Mouse (Mus musculus): ENCODE results near the gene Zeb2.

Gene Zeb2

DNA sequence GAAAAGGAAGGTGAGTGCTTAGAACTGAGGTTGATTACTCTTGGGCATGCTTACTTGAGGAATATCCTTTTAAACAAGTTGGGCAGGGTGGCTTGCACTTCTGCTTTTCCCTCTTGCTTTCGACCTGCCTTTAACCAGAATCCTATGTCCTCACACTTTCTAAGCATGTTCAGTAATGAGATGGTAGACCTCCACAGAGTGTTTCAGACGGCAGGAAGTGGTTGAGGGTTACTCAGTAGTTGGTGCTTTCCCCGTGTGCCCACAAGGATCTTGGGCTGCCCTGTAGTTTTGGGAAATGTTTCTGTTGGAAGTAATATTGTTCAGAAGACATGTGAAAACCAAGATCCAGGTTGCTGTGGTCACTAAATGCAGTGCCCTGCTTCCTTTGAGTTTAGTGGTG lies 135.5 kb downstream of the Zeb2 start:
- DNase-seq (ENCODE audit: low spot score), result no peak

DNA sequence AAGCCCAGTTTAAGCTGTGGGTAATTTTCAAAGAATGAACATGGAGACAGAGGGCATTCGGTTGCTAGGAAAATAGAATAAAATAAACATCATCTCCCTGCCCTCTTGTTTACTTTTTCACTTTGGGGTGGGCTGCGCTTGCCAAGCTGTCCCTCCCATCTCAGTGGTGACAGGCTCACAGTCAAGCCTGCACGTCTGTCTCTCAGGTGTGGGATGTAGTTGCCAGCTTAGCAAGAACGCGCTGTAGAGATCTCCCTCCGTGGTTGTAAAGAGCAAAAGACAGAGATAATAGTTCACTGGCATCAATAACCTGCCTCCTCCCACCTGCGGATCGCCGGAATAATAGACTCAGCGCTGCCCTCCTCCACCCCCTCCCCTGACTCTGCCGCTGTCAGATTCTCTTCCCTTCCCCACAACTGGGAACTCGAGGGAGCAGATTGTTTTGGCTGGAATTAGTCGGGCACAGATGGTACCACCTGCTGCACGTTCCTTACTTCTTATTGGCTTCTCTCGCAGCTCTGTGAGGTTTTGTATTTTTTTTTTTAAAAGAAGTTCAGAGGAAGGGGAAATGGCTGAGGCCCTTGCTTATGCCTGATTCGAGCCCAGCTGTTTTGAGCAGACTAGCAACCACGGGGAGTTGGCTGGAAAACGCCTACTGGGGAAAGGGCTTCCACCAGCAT lies 138.0 kb downstream of the Zeb2 start:
- DNase-seq (ENCODE audit: low spot score), result no peak

DNA sequence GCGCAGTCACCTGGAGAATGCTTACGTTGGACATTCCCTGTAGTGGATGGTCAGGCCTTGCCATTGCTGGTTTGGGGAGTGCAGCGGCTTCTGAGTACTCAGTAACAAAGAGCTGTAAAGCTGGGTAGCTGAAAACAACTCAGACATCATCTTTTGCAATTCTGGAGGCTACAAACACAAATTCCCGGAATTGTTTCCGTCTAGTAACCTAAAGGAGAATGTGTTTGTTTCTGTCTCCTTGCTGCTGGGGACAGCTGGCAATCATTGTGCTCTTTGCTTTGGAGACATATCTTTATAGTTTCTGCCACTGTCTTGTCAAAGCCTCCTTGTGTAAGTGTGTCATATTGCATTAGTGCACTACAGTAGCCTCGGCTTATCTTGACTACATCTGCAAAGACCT lies 139.2 kb downstream of the Zeb2 start:
- DNase-seq (ENCODE audit: low spot score), result no peak

DNA sequence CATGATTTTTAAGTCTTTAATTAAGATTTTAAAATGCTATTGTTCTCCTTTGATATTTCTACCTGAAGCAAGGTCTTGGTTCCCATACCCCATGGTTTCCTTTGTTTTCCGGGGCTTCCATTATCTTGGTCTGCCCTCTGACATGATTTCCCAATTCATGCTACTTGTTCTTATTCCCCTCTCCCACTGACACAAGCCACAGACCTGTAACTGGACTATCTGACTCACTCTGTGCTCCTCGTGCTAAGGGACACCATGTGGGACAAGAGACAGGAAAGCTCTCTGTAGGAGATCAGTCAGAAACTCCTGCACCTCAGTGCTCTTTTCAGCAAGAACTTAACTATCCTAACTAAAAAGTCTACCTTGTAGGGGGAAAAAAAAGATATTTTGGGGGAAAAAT lies 139.6 kb downstream of the Zeb2 start:
- DNase-seq (ENCODE audit: low spot score), result no peak

DNA sequence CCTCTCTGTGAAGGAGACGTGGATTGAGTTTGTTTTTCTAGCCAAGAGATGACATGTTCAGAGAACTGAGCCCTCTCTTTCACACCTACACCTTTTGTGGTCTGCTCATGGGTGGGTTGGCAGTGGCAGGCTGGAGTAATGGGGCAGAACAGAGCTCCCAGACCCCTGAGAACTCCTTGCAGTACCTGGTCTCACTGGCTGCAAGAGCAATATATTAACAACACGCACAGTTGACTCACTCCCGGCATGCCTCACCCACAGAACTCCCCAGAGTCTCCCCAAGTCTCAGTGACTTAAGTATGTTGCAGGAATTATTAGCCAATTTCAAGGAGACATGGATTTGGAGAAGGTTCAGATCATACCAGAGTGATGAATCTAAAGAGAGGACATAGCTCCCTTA lies 140.1 kb downstream of the Zeb2 start:
- DNase-seq (ENCODE audit: low spot score), result no peak

DNA sequence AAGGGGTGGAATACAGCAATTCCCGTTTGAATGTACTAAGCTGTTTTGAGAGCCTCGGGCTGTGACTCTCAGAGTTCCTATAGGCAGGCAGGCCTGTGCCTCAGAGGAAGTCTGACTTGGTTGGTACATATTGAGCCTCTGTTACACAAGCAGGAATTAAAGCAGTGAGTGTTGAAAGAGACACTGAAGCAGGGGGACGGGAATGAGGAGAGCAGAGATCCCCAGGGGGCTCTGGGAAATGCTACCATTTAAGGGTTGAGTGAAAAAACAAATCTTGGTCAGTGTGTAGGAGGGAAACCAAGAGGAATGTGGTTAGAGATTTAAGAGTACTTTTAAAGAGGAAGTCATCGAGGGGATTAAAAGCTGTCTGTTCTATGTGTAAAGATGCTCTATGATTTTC lies 140.7 kb downstream of the Zeb2 start:
- DNase-seq (ENCODE audit: low spot score), result no peak

DNA sequence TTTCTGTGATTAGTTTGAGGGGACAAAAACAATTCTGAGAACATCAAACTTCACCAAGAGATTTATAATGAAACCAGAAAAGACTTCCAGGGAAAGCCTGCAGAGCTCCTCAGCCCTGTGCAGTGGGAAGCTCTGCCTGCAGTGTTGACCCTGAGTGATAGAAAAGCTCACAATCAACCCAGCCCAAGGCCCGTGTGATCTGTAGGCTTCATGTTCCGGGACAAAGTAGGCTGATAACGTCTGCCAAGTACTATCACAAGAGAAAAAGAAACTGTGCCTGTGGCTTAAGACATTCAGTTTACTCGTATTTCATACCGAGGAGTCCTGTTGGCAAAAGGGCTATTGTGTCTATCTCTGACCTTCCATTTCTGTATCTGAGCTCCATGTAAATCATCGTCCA lies 143.4 kb downstream of the Zeb2 start:
- DNase-seq (ENCODE audit: low spot score), result no peak

DNA sequence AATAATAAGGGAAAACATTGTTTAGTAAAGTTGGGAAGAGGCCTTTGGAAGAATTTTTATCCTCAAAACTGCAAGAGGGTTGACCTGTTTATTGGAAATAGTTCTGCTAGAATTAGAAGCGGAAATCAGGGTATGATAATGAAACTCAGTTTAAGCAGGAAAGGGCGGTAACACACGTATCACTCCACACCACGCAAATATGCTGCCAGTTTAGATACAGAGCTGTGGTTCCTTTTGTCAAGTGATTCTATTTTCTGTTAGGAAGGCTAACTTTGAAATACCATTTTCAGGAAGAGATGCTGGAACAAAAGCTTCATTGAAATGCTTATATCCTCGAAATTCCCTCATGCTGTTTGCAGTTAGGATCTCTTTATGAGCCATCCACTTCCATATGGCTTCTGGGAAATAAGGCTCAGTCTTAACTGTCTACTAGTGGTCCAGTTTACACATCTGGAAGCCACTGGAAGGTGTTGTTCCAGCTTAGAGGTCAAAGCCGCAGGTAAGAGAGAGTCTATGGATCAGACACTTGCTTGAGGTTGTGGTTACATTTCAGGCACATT lies 147.0 kb downstream of the Zeb2 start:
- DNase-seq (ENCODE audit: low spot score), result no peak

DNA sequence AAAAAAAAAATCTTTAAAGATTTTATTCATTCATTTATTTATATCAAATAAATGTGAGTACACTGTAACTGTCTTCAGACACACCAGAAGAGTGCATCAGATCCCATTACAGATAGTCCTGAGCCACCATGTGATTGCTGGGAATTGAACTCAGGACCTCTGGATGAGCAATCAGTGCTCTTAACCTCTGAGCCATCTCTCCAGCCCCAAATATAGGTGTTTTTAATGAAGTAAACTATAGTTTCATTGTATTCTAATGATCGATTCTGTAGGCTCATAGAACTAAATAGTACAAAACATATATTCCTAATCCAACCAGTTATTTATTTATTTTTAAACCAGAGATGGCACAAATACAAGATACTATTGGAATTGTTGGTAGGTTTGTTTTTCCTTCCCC lies 147.6 kb downstream of the Zeb2 start:
- DNase-seq (ENCODE audit: low spot score), result no peak

DNA sequence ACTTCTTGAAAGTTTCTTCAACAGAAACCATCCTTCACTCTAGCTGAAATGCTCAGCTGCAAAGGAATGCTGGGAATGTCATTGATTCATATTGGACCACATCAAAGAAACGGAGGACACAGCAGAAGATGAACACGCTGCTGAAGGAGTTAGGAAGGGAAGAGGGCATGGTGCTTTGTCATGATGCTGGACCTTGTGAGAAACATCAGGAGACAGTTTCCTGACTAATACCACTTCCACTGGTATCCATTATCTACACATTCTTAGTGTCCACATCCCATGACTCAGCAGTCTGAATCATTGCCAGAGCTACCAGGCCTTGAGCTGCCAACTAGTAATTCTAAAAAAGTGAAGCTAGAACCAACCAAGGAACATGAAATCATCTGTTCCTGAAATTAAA lies 148.0 kb downstream of the Zeb2 start:
- no peak for DNase-seq (ENCODE audit: low spot score)

DNA sequence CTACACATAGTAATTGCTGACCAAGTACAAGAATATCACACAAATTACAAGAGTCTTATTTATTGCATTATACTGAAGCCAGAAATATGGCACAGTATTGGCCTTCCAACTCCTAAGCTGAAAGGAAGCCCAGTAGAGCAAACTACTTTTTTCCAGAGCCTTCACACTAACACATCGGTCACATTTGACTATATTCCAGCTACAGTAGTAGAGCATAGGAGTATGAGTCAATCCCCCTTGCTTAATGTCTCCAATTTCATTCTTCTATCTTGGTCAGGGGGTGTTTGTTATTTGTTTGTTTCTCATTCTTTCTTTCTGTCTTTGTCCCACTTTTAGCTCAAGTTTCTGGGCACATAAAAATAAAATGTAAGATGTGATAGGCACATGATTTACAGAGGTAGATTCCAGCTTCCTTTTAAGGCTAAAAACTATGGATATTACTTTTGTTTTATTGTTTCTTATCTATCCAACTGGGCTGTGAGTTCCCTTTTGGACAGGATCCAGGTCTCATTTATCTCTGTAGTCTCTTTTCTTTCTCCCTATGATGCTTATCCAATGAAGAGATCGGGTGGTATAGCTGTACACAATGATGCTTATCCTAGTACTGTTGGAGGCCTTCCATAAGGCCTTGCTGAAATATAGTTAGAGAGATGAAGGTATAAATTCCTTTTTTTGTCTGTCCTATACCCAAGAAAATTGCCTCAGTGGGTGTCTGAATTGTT lies 151.2 kb downstream of the Zeb2 start:
- no peak for DNase-seq (ENCODE audit: low spot score)

DNA sequence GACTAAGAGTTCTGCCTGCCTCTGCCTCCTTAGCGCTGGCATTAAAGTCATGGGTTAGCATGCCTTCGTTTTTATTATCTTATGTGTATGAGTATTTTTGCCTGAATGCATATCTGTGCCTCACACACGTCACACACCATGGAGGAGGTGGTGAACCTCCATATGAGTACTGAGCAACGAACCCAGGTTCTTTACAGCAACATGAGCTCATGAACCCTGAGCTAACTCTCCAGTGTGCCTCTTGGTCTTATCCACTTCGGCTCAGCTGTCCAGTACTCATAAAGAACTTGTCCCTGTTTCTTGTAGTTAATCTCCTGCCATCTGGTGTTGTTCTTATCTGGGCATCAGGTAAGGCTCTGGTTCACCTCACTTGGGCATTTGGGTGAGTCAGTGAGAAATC lies 154.6 kb downstream of the Zeb2 start:
- DNase-seq (ENCODE audit: low spot score), result no peak

DNA sequence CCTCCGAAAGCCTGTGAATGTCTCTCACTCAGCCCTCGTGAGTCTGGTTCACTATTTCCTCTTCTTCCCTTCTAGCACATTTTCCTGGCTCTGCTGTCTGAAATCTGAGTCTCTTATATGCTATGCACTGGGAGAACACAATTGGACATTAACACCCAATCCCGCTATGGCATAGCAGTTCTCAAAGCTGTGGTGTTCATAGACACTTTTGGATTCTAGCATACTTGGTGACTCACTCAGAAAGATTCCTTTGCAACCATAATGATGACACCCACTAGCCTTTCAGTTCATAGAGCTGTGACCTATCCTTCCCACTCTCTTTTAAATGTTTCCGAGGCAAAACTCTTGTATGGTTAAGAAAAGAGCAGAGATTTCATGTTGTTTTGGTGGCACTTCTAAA lies 156.0 kb downstream of the Zeb2 start:
- no peak for DNase-seq (ENCODE audit: low spot score)

DNA sequence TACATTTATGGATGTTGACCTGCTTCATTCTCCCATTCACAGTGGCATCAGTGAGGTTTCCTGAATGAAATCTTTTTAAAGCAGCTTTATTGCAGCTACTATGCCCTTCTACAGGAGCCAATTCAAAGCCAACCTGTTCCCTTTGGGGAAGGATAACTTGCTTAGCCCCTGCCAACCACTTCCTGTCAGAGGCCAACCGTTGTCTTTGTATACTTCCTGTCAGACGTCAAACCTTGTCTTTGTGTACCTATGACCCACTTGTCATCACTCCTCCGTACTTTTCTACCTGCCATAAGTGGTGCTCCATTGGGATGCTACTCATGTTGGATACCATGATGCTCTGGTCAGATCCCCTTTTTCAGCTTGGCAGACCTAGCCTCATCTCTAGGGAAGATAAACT lies 156.6 kb downstream of the Zeb2 start:
- no peak for DNase-seq (ENCODE audit: low spot score)

DNA sequence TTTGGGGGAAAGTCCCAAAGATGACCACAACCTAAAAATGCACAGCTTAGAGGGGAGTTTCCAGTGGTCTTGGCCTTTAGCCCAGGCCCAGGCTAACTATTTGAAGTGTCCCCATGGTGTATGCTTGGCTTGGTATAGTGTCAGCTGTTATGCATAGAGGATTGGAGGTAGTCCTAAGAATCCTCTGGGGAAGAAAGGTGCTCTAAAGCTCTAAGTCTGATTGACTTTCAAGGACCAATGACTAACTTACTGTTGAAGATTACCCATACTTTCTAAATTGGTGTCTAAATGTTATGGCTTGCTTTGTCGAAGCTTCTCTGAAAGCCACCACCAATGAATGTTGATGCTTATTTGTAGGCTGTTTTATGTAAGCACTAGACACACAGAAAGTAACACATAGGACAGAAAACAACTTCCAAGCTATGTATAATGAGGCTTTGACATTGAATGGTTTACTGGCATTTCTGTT lies 159.8 kb downstream of the Zeb2 start:
- DNase-seq (ENCODE audit: low spot score), result no peak

DNA sequence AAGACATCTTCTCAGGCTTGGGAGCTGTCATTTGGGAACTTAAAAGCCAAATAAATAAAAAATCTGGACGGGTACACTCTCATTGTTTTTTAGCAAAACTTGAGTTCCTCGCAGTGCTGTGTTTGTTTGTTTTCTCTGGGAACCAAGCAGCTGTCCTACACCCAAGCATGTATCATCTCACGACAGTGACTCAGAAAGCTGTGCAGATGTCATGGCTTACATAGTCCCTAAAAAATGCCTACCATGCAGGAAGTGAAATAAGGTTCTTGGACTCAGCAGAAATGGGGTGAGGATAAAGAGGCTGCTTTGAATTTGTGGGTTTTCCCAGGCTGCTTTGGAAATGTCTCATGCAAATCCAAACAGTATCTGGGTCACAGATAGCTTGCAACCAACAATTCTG lies 161.0 kb downstream of the Zeb2 start:
- DNase-seq (ENCODE audit: low spot score), result no peak

DNA sequence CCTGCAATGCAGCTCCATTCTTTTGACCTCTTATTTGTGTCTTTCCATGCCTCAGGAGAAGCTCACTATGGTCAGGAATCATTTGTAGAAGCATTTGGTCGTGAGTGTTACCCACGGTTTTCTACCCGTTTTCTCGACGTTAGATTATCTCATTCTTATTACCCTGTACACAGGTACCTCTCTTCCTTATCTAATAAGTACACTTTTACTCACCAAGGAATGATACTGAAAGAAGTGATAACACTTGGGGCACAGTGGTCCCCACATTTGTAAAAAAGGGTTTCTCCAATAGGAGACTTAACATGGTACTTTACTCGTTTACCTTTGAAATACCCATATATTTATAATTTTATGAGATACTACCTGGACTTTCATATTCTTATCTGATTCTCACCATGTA lies 161.7 kb downstream of the Zeb2 start:
- no peak for DNase-seq (ENCODE audit: low spot score)

DNA sequence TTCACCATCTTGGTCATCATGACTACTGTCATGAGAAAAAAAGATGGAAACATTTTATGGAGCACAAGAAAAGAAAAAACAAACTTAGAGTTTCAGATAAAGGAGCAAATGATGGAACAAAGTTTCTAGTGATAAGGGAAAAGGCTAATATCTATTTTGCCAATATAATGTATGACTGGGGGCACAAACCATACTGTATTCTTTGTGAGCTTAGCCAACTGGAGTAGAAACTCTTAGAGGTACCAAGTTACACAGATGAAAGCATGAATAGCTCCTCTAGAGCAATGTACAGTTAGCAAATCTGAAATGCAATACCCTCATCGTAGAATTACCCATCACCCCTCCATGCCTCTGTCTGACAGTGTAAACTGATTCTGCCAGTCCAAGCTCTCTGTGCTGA lies 163.0 kb downstream of the Zeb2 start:
- no peak for DNase-seq (ENCODE audit: low spot score)

DNA sequence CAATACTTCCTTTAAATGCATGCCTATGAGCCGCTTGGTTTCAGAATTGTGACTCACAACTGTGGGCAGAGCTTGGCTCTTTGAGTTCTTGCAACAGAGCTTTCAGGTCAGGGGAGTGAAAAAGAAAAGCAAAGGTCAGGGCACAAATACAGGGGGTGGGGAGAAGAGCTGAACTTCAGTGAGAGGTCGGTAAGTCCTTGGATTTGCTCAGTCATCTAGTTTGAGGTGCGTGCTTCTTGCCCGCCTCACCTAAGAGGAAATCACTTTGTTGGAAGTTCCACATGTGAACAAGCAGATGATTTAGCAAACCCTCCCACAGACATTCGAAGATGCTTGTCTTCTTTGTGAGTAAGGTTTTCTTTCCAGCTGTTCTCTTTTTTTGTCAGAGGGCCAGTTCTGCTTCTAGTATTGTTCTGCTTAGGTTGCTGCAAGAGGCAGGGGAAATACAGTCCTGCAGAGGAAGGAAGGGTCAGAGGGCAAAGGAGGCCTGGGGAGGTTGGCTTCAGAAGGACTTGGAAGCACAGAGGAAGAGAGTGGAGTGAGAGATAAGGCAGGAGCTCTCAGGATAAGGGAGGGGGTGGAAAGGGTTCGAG lies 164.3 kb downstream of the Zeb2 start:
- DNase-seq (ENCODE audit: low spot score), result no peak

DNA sequence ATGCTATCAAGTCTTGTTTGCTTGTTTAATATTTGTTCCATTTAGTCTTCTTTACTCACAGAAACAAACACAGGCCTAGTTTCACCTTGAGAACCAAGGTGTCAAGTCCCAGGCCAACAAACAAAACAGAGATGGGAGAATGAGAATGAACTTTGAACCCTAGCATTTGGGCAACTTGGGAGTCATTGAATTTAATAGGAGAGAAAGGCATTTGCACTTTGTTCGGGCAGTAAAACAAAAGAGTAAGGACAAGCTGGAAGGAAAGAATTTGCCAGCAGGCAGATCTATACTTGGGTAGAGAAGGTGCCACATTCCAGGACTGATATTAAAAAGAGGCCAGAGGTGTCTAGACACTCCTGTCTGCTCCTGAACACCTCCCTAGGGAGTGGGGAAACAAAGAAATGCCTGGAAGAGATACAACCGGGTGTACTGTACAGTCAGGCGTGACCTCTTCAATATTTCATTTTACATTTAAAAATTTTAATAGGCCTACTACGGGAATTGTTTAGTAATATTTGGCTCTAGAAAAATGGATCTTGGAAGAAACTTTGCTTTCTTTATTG lies 165.5 kb downstream of the Zeb2 start:
- DNase-seq (ENCODE audit: low spot score), result no peak

DNA sequence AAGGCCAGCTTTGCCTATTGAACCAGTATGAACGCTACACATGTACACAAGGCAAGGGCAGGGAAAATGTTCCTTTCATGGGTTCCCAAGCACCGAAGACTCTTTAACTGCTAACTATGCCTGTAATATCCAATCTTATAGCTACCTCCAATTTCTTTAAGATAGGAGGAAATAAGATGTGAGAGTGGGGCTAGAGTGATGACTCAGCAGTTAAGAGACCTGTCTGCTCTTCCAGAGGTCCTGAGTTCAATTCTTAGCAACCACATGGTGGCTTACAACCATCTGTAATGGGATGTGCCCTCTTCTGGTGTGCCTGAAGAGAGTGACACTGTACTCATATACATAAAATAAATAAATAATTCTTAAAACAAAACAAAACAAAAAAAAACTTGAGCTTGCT lies 172.5 kb downstream of the Zeb2 start:
- no peak for DNase-seq (ENCODE audit: low spot score)

Measured in ovary, postnatal 10 days (tissue).